Mouse (Mus musculus): ENCODE data around the gene C8g. TPM values are rescaled to one million over a fixed set of nuclear protein-coding genes. Genes with fewer than 3 reads are reported as not detected.

The C8g gene
- polyA plus RNA-seq, 1 experiment = 4.2 TPM

DNA sequence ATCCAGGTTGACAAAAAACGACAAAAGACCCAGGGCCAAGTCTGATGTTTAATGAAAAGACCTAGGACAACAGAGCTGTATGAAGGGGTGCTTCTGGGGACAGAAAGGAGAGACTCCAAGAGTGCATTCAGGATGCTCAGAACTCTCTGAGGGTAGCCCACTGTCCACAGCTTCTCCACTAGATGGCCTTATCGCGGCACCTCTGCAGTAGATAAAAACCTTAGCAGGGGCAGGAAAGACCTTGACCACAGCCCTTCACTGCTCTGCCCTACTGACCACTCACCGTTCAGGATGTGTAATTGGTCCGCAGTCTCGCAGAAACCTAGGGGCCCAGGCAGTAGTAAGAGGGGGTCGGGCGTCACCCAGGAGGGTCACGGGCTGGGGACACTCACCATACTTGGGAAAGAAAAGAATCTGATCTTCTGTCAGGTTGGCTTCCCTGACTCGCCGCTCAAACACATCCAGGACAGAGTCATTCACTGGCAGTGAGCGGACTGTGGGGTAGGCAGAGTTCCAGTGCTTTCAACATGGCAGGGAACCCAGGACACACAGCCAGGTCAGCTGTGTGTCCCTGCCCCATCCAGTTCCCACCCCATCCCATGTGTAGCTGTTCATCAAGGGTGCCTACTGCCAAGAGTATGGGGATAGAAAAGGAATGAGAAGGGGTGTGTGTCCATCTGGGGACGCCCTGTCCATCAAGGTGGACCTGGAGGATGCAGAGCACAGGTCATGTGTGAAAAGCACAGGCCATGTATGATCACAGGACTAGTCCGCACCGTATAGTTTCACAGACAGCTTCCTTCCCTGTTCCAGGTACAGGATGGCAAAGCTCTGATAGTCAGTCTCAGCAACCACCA, 2.7 kb downstream of the C8g start:
- peak; percentile 19 for DNase-seq
- Histone ChIP-seq H3K4me1 (ENCODE audit: control insufficient read depth, insufficient read depth, low read length) (peaks cover 20% of the 10 kb centered on the region), H3K27ac (ENCODE audit: insufficient read depth, low read length) (no peak overlapping the region), H3K27me3 (ENCODE audit: control insufficient read depth, insufficient read depth, low read length) (no peaks in the 10 kb centered on the region), H3K4me3 (replicated peaks; ENCODE audit: insufficient read depth, low read depth, low read length) (no peak overlapping the region)
- 74% methylated on average over 15 of the region's 15 CpGs for WGBS
- TF ChIP-seq POLR2A (IDR thresholded peaks at IDR 0.05; ENCODE audit: borderline replicate concordance, insufficient read depth, low read length) (no peak), CTCF (IDR thresholded peaks at IDR 0.05; ENCODE audit: borderline replicate concordance, insufficient read depth, low read depth, low read length) (no peak)

DNA sequence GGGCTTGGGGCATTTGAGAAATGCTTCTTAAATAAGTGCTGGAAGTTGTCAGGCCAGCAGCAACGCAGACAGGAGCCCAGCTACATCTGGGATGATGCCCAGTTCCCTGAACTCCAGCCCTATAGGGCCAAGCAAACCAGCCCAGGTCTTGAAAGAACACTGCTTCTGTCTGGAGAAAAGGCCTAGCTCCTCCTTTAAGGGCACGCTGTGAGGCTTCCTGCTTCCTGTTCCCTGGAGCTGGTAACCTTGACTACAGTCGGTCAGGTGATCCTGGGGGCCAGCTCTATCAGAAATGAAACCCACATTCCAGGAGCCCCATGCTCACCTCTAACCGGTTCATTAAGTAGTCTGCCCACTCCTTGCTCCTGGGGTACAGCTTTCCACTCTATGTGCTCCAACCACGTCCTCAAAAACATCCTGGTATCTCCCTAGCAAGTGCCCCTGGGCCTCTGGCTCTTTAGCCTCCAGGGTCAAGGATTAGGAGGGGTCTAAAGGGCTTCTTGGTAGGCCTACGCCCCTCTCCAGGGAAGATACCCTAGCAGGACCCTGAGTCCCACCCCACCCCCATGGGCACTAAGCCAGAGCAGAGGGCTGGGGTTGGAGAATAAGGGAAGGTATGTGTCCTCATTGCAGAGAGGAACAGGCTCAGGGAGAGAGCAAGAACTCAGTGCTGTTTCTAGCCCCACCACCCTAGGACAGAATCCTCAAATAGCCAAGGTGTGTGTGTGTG, 3.5 kb downstream of the C8g start:
- no peak overlapping the region for H3K4me3 ChIP-seq (replicated peaks; ENCODE audit: insufficient read depth, low read depth, low read length)
- 64% methylated on average over 6 of the region's 6 CpGs for WGBS
- no peak for TF ChIP-seq CTCF (IDR thresholded peaks at IDR 0.05; ENCODE audit: borderline replicate concordance, insufficient read depth, low read depth, low read length)
- no peak for TF ChIP-seq POLR2A (IDR thresholded peaks at IDR 0.05; ENCODE audit: borderline replicate concordance, insufficient read depth, low read length)
- H3K27me3 ChIP-seq (ENCODE audit: control insufficient read depth, insufficient read depth, low read length) = no peaks in the 10 kb centered on the region
- H3K4me1 ChIP-seq (ENCODE audit: control insufficient read depth, insufficient read depth, low read length) = peaks cover 29% of the 10 kb centered on the region
- no peak overlapping the region for H3K27ac ChIP-seq (ENCODE audit: insufficient read depth, low read length)
- DNase-seq = peak in 1 of 2 experiments; percentile 20

DNA sequence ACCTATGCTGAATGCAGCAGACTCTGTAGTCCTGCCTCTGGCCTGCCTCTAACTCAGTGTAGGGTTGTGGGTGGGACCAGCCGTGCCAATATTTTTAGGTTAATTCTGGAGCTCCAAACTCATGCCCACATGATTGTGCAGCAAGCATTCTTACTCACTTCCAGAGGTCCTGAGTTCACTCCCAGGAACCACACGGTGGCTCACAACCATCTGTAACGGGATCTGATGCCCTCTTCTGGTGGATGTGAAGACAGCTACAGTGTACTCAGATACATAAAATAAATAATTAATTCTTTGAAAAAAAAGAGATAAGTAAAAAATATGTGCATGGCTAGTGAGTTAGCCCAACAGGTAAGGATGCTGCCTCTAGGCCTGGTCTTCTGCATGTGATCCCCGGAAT, 5.1 kb downstream of the C8g start:
- H3K27me3 ChIP-seq (ENCODE audit: control insufficient read depth, insufficient read depth, low read length) = no peaks in the 10 kb centered on the region
- WGBS = 48% methylated on average over 4 of the region's 4 CpGs
- no peak overlapping the region for H3K27ac ChIP-seq (ENCODE audit: insufficient read depth, low read length)
- DNase-seq = peak; percentile 63 to 75
- peaks cover 22% of the 10 kb centered on the region for H3K4me1 ChIP-seq (ENCODE audit: control insufficient read depth, insufficient read depth, low read length)
- H3K4me3 ChIP-seq (replicated peaks; ENCODE audit: insufficient read depth, low read depth, low read length) = no peak overlapping the region
- TF ChIP-seq CTCF (IDR thresholded peaks at IDR 0.05; ENCODE audit: borderline replicate concordance, insufficient read depth, low read depth, low read length) (peak; percentile 76), POLR2A (IDR thresholded peaks at IDR 0.05; ENCODE audit: borderline replicate concordance, insufficient read depth, low read length) (no peak)

DNA sequence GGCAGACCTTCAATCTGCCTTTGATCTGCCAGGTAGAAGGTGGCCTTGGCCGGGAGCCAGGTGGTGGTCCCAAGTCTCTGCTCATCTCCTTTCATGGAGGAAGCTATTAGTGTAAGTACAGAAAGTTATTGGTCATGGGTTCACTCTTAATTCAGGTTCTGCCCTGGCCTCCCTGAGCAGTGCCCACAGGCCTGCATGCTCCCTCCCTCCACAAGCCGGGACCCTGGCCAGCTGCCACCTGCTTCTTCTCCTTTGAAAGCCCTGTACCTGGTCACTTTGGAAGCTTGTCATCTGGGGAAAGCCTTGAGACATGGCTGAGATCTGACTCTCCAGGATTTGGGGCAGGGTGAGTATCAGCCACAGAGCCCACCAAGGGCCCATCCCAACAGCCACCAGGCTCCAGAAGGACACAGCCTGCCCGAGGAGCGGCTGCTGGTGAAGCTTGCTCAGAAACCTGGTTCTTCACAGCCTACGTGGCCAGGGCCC, 8.0 kb downstream of the C8g start, which contains the start of gene Lcn12:
Gene Lcn12, minus strand, starts transcription at position 436 of the 486 bp plus-strand sequence.
- WGBS = 32% methylated on average over 5 of the region's 5 CpGs
- DNase-seq = peak; percentile 81 to 82
- TF ChIP-seq POLR2A (IDR thresholded peaks at IDR 0.05; ENCODE audit: borderline replicate concordance, insufficient read depth, low read length) (no peak), CTCF (IDR thresholded peaks at IDR 0.05; ENCODE audit: borderline replicate concordance, insufficient read depth, low read depth, low read length) (no peak)
- Histone ChIP-seq H3K4me1 (ENCODE audit: control insufficient read depth, insufficient read depth, low read length) (peaks cover 34% of the 10 kb centered on the region), H3K4me3 (replicated peaks; ENCODE audit: insufficient read depth, low read depth, low read length) (no peak within 1 kb of the TSS), H3K27ac (ENCODE audit: insufficient read depth, low read length) (0 out of 2 replicates have a peak within 1 kb of the TSS, but pooled peaks have one; percentile 4), H3K27me3 (ENCODE audit: control insufficient read depth, insufficient read depth, low read length) (no peaks in the 10 kb centered on the region)

DNA sequence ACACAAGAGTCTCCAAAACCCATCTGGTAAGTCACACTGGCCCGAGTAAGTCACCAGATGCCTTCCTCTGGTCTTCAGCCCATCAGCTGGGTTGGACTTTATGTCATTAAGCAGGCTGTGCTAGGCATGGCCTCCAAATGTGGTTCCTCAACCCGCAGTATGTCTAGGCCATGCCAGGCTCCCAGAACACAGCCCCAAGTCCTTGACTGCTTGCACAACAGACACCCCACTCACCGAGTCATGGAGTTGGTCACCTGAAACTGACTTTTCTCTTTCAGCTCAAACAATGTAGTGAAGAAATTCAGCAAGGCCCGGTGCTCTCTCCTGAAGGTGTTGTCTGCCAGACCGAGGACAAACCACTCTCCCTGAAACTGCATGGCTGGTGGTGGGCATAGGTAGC, 8.5 kb downstream of the C8g start:
- DNase-seq = peak in 1 of 2 experiments; percentile 29
- H3K27ac ChIP-seq (ENCODE audit: insufficient read depth, low read length) = 0 out of 2 replicates have a peak overlapping the region, but pooled peaks have one; percentile 4
- peaks cover 39% of the 10 kb centered on the region for H3K4me1 ChIP-seq (ENCODE audit: control insufficient read depth, insufficient read depth, low read length)
- H3K27me3 ChIP-seq (ENCODE audit: control insufficient read depth, insufficient read depth, low read length) = no peaks in the 10 kb centered on the region
- 79% methylated on average over 5 of the region's 5 CpGs for WGBS
- TF ChIP-seq POLR2A (IDR thresholded peaks at IDR 0.05; ENCODE audit: borderline replicate concordance, insufficient read depth, low read length) = no peak
- TF ChIP-seq CTCF (IDR thresholded peaks at IDR 0.05; ENCODE audit: borderline replicate concordance, insufficient read depth, low read depth, low read length) = no peak
- no peak overlapping the region for H3K4me3 ChIP-seq (replicated peaks; ENCODE audit: insufficient read depth, low read depth, low read length)

DNA sequence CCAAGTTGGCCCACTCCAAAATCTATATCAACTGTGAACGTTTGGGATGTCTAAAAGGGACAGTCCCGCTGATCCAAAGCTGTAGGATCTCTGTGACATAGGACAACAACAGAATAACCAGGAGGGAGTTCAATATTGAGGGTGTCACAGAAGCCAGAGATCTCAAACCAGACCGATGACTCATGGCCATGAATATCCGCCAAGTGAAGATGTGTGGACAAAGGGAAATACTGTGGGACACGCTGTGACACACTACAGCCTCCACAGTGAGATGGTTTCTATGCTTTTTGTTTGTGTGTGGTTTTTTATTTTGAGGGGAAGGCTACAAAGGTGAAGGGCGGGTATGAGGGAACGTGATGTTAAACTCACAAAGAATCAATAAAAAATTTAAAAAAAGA, 12.8 kb downstream of the C8g start:
- DNase-seq = peak; percentile 70 to 87
- no peak for TF ChIP-seq CTCF (IDR thresholded peaks at IDR 0.05; ENCODE audit: borderline replicate concordance, insufficient read depth, low read depth, low read length)
- Histone ChIP-seq H3K4me1 (ENCODE audit: control insufficient read depth, insufficient read depth, low read length) (peaks cover 65% of the 10 kb centered on the region), H3K4me3 (replicated peaks; ENCODE audit: insufficient read depth, low read depth, low read length) (no peak overlapping the region), H3K27ac (ENCODE audit: insufficient read depth, low read length) (peak overlapping the region; percentile 81), H3K27me3 (ENCODE audit: control insufficient read depth, insufficient read depth, low read length) (no peaks in the 10 kb centered on the region)
- WGBS = 26% methylated on average over 7 of the region's 7 CpGs

DNA sequence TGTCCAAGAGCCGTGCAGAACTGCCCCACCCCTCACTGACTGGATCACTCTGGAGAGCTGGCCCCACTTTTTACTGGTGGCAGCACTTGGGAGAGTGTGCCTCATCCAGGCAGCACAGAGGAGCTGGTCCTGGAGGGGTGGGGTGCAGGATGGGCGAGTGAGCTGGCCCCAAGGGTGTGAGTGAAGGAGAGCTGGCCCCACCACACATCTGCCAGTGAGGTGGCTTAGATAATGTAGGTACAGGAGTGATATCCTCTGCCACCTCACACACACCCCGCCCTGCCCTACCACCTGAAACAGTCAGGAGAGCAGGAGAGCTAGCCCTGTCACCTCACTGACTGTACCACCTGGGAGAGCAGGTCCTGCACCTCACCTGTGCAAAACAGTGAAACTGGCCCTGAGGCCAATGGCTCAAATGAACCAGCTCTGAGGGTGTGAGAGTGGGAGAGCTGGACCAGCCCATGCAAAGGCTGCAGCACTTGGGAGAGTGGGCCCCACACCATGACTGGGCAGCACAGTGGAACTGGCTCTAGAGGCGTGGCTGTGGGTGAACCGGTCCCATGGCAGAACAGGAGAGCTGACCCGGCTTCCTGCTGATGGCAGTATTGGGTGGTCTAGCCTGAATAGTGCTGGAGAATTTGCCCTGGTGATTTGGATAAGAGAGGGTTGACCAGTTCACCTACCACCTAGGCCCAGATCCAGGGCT, 13.4 kb downstream of the C8g start:
- Histone ChIP-seq H3K4me1 (ENCODE audit: control insufficient read depth, insufficient read depth, low read length) (peaks cover 65% of the 10 kb centered on the region), H3K27ac (ENCODE audit: insufficient read depth, low read length) (peak overlapping the region; percentile 81), H3K27me3 (ENCODE audit: control insufficient read depth, insufficient read depth, low read length) (no peaks in the 10 kb centered on the region), H3K4me3 (replicated peaks; ENCODE audit: insufficient read depth, low read depth, low read length) (no peak overlapping the region)
- DNase-seq = no peak
- 77% methylated on average over 6 of the region's 6 CpGs for WGBS
- TF ChIP-seq POLR2A (IDR thresholded peaks at IDR 0.05; ENCODE audit: borderline replicate concordance, insufficient read depth, low read length) (no peak), CTCF (IDR thresholded peaks at IDR 0.05; ENCODE audit: borderline replicate concordance, insufficient read depth, low read depth, low read length) (no peak)
